Mouse (Mus musculus): Measurements from ENCODE around the gene Galntl6.

Galntl6 gene

DNA sequence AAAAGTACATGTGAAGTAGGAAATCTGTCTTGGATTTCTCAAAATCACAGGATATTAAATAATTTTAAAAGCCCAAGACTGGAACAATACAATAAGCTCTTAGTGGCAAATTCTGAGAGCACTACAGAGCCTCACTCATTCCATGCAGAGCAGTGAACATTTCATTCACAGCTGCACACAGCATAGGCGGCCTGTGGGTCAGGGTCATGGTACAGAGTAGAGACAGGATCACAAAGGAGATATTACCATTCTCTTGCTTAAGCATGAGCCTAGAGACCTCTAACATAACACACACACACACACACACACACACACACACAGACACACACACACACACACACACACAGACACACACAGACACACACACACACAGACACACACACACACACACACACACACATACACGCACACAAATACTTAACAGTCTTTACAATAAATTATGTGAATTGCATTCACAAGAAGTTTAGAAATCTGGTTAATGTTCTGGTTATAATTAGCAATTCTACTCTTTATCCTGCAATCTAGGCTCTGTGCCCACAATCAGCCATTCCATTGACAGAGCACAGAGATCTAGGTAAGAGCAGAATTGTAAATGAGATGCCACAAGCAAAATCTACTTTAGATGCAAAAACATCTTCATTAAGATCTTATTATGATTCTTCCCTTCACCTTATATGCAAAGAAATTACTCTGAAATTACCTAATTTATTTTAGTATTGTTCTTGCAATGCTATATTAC, 653.7 kb downstream of the Galntl6 start:
- DNase-seq (ENCODE audit: low spot score in 2 of 2) = no peak

DNA sequence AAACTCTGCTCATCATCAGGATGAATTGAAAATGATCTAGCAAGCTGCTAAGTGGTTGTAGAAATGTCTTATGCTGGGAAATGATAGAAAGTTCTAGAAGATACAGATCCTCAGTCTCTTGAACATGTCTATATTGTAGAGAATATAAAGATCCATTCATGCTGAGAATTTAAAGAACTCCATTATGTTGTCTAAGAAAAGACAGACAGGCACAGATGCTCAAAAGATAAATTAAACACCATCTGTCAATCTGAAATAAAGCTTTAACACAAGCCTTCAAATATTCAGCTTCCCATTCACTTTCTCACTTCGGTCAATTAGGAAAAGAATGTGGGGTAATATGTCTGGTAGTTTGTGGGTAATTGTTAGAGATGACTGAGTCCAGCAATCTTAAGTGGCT, 658.8 kb downstream of the Galntl6 start:
- no peak for DNase-seq (ENCODE audit: low spot score in 2 of 2)

DNA sequence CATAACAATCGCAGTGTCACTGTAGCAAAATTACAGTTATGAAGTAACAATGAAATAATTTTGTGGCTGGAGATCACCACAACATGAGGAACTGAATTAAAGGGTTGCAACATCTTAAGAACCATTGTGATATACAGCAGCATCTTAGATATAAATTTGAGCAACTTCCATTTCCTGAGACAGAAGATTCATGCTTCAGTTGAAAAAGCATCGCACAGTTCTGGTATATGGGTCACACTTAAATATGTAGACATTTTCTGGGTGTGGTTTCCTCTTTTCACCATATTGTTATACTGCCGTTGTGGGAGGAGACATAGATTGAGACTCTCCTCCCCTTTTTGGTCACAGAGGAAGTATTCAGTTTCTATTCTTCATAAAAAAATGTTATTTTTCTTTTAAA, 667.6 kb downstream of the Galntl6 start:
- DNase-seq (ENCODE audit: low spot score in 2 of 2) = no peak

DNA sequence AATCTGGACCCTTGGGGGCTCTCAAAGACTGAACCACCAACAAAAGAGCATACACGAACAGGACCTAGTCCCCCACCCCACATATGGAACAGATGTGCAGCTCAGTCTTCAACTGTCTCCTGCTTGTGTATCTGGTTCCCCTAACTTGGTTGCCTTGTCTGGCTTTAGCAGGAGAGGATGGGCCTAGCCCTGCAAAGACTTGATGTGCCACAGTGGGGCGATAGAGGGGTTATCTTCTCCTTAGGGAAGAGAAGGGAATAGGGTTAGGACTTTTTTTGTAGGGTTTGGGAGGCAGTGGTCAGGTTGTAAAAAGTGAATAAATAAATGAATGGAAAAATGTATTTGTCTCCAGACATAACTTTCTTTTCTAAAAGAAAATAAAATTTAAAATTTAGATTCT, 678.2 kb downstream of the Galntl6 start:
- DNase-seq (ENCODE audit: low spot score in 2 of 2) = no peak

DNA sequence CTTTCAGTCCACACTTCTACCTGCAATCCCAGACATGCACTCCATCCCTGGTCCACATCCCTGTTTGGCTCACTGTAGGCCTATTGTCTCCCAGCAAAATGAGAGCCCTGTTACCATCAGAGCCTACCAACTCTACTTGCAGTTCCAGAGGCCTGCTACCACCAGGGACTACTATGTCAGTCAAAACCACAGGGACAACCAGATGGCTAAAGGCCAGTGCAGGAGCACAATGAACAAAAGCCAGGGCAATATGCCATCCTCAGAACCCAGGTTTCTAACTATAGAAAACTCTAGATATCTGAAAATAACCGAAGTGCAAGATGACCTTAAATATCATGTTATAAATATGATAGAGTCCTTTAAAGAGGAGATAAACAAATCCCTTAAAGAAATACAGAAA, 683.7 kb downstream of the Galntl6 start:
- no peak for DNase-seq (ENCODE audit: low spot score in 2 of 2)

DNA sequence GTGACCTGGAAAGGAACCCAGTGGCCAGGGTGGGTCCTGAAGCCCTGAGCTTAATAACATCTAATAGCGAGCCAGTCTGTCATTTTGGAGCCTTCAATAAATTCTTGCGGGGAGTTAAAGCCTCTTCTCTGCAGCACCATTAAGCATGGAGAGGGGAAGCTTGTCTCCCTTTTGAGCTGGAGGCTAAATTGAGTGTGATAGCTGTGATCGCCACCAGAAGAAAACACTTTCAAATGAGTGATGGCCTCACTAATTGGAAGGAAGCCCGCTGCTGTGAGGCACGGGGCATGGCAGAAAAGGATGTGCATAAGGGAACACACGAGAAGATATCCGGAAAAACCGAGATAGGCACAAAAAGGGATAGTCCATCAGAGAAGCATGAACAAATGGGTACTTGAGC, 694.6 kb downstream of the Galntl6 start:
- no peak for DNase-seq (ENCODE audit: low spot score in 2 of 2)

DNA sequence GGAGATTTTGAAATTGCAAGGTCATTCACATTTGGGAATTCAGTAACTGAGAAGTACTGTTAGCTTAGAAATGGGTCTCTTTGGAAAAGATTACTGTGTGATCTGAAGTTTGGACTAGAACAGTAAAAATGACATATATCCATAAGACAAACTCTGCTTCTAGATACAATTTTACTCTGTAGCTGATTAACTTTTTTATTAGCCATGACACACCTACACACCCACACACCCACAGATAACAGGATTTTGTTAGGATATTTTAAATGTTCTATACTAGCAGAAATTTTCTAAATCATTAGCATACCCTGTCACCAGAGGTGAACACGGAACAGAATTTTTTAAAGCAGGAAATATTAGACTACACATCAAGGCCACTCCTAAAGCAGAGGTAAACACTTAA, 722.7 kb downstream of the Galntl6 start:
- DNase-seq (ENCODE audit: low spot score in 2 of 2) = no peak

DNA sequence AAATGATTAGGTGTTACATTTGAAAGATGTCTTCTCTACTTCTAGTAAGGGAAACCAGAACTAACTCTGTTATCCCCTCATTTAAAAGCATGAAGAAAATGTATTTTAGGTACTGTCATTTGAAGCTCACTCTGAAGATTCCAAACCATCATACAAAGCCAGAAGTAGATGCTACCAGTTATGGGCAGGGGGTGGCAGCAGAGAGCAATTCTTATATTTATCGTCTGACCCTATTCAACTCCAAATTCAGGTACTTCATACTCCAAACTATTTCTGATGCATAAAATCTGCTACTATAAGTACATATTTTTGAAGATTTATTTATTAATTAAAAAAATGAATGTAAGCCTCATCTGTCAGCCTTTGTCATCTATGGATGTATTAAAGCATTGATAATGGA, 765.5 kb downstream of the Galntl6 start:
- DNase-seq (ENCODE audit: low spot score in 2 of 2) = peak; percentile 20 to 35

DNA sequence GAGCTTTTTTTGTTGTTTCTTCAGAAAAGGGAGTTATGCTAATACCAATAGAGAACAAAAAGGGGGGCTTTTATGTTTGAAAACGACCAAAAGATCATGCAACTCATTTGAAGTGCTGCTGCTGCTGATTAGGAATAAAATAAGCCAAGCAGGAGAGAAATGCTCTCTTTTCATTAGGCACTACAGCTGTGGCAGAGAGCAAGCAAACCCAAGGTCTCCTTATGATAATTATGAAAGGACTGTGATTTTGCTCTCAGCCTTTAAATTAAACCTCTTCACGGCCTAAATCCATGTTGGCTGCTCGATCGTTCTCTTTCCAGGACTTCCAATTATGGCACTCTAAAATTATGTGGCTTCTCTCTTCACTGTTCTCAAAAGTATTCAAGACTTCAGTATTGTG, 825.7 kb downstream of the Galntl6 start:
- no peak for DNase-seq (ENCODE audit: low spot score in 2 of 2)

DNA sequence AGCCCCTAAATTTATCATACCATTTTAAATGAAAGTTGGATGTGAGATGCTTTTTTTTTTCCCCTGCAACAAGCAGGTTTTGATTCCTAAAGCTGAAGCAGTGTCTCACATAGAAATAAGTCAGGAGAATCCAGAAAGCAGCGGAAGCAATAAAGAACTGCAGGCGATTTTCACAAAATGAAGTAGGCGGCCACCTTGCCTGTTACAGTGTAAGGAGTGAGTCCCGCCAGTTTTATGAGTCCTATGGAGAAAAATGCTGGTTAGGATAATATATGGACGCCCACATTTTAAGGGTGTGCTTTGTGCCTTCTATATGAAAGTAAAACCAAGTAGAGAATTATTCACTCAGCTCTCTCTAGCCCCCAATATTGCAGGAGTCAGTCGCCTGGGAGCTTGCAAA, 827.5 kb downstream of the Galntl6 start:
- no peak for DNase-seq (ENCODE audit: low spot score in 2 of 2)

DNA sequence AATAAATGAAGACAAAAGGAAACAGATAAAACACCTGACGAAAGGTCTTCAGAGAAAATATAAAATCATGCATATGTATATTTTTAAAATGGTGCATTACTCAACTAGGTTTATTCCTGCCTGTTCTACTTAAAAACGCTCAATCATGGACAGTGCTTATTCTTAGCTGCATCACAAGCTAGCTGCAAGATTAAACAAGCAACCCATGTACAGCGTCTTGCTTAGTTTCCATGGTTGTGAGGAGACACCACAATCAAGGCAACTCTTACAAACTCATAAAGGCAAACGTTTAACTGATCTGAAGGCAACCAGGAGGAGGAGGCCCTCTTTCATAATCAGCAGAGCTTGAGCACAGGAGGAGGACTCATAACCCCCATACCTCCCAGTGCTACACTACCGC, 830.7 kb downstream of the Galntl6 start:
- DNase-seq (ENCODE audit: low spot score in 2 of 2) = no peak

DNA sequence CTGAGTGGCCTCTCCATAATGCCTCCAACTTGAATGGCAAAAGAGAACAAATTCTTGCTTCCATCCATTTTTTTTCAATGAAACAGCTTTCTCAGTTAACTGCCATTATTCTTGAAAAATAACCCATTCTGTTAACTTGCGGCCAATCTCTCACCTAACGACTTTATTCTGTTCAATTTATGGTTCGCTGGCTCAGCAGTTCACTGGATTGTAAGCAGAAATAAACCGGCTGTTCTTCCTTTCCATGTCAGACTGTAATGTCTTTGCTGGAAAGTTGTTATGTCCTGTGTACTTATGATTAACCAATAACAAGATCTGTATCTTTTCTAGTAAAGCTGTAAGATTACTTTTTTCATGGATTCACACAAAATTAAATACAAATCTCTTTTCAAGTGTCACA, 837.8 kb downstream of the Galntl6 start:
- DNase-seq (ENCODE audit: low spot score in 2 of 2) = no peak

DNA sequence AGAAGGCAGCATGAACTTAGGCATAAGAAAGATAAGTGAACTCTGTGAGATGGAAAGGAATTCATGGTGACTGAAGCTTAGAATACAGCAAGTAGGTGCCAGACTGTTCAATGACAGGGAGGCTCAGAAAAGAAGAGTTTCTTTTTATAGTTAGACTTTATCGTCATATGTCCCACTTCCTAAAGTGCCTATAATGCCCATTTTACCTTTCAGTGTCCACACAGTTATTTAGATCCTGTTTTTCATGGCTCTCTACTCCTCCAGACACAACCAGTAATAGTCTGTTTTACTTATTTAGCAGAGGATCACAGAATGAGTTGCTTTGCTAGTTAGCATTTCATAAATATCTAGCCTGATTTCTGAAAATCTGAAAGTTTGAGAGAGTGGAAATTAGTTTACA, 838.7 kb downstream of the Galntl6 start:
- no peak for DNase-seq (ENCODE audit: low spot score in 2 of 2)

DNA sequence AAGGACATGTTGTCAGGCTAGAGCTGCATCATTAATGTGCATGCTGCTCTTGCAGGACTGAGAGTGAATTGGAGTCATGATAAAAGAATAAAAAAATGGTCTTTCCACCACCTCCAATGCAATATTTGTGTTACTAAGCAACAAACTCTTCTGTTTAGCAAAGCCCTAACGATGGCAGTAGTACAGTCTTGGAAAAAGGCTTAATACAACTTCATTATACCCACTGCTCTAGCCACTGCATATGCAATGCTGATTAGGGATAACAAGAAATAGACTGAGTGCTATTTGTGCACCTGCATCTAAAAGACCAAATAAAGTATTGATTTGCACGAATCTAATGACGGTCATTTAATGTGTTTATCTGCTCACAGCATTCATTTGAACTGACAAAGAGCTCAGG, 880.2 kb downstream of the Galntl6 start:
- DNase-seq (ENCODE audit: low spot score in 2 of 2) = no peak

DNA sequence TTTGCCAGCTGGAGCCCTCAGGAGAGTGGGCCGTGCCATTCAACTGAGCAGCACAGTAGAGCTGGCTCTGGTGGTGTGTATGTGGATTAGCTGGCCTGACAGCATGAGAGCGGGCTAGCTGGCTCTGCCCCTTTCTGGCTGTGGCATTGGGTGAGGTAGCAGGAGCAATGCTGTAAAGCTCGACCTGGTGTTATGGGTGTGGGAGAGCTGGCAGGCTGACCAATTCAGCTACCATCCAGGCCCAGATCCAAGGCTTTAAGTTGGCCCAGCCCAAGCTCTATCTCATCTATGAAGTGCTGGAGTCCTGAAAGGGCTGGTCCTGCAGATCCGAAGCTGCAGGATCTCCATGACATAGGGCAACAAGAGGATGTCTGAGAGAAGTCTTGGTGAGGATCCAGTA, 886.9 kb downstream of the Galntl6 start:
- no peak for DNase-seq (ENCODE audit: low spot score in 2 of 2)

DNA sequence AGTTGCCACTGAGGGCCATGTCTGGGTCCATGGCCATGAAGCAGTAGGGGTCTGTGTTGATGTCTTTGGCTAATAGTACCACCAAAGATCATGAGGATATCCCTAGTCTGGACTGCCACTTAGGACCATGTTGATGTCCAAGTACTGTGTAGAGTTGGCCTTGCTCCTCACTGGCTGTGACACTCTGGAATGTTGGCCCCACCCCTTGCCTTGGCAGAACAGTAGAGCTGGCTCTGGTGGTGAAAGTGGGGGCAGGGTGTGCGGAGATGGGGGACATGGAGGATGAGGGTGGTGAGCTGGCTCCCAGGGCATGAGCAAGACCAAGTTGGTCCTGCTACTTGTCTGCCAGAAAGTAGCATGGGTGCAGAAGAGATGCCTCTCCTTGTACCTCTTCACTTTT, 887.3 kb downstream of the Galntl6 start:
- DNase-seq (ENCODE audit: low spot score in 2 of 2) = no peak

DNA sequence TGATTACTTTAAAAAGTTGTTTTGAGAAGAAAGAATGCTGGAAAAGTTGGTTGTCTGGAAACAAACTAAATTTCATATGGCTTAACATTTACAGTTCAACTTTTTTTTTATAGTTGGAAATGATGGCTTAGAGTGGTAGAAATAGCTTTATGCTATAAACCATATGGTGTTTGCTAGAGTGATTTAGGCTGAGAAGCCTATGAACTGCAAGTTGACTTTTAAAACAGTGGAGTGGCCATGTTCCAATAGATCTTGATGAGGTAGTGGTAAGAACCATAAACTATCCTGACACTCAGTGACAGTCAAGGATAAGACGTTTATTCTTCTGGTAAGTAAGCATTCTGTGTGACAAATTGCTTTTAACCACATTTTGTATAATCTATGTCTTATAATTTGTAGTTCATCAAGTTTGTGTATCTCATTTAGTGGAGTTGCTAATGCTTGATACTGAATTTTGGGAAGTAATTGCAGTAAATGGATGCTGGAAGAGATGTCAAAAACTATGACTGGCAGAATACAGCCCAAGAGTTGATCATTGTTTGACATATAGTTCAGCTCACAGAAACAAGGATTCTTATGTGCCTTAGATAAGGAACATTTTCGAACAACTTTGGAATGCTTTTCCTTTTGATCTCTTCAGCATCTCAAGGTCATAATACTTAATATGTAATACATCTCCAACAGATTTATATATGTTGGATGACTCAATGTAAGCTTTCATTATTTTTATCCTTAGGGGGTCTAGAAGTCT, 888.8 kb downstream of the Galntl6 start:
- DNase-seq (ENCODE audit: low spot score in 2 of 2) = no peak

DNA sequence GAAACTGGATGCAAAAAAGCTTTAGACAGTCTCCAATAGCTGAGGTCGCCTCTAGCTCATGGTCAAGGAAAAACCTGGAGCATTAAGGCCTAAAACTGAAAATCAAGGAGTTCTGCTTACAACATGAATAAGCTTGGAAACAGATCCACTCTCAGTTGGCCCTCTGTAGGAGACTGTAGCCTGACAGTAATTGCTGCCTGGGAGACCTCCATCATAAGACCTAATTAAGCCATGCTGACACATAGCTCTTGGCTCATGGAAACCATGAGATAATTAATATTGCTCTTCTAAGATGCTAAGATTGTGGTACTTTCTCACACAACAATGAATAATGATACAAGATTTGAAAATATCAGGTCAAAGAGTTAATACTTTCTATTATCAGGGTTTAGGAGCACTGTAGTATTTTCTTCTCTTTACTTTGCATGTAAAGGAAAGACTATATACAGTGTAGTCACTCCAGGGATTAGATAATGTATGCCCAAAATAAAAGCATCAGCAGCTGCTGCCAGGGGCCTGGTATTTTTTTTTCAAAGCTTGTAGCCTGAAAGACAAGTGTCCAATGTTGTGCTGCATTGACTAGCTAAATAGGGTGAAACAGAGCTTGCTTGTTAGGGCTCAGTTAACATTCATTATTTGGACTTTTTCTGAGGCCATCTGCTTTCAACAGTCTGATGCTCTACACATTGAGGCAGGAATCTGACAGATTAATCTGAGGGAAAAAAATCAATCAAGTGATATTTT, 922.8 kb downstream of the Galntl6 start:
- no peak for DNase-seq (ENCODE audit: low spot score in 2 of 2)

DNA sequence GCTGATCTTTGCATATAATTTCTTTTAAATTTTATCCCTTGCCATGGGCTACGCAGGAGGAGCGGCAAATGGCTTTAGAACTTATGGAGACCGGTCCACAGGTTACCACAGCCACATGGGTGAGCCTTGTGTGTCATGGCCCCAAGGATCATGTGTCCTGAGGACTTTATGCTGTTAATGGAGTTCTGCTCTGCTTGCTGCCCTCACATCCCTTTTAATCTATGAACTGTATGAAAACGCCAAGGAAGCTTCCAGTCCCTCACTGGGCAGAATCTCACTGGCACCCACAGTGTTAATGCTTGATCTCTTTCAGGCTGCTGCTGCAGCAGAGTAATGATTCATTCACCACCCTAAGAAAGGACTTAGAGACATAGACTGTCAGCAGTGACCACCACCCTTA, 935.1 kb downstream of the Galntl6 start:
- DNase-seq (ENCODE audit: low spot score in 2 of 2) = no peak

DNA sequence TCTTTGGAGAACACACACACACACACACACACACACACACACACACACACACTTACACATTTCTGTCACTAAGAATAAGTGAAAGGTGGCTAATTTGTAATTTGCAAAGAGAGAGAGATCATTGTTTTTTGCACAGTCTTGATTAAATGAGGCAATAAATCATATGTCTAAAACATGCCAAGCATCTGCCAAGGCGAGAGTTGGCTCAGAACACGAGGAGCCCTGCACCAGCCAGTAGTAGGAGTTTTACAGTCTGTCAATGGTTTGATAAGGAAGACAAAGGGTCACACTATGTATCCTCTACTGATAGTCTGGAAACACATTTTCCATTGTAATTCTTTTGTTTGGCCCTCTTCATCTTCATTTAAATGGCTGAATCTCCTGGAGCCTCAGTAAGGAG, 938.3 kb downstream of the Galntl6 start:
- no peak for DNase-seq (ENCODE audit: low spot score in 2 of 2)

DNA sequence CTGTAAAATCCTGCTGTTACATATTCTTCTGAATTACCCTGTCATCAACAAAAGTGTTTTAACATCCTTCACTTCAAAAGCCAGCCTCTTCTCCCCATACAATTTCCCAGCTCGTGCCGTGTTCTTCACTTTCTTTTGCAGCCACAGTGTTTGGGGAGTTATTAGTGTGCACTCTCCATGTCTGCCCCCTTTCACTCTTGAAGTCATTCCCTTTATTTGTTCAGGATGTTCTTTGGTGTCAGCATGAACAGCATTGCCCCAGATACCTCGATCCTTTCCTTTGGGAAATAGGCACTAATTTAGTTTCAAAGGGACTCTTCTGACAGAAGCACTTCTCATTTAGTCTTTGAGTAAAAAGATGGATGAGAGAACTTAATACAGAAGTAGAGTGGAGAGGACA, 939.6 kb downstream of the Galntl6 start:
- no peak for DNase-seq (ENCODE audit: low spot score in 2 of 2)

DNA sequence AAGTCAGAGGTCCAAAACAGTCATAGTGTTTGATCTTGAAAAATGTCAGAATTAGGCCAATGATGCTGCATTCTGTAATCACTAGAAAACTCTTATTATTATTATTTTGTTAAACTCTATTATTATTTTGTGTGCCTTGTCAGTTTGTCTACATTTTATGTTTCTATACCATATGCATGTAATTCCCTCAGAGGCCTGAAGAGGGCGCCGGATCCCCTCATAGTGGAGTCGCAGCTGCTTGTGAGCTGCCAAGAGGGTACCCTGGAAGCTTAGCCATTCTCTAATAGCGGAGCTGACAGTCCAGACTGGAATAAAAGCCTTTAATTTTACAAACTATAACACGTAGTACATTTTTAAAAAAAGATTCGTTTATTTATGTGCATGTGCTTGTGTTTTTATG, 945.8 kb downstream of the Galntl6 start:
- DNase-seq (ENCODE audit: low spot score in 2 of 2) = peak in 1 of 2 experiments; percentile 25

DNA sequence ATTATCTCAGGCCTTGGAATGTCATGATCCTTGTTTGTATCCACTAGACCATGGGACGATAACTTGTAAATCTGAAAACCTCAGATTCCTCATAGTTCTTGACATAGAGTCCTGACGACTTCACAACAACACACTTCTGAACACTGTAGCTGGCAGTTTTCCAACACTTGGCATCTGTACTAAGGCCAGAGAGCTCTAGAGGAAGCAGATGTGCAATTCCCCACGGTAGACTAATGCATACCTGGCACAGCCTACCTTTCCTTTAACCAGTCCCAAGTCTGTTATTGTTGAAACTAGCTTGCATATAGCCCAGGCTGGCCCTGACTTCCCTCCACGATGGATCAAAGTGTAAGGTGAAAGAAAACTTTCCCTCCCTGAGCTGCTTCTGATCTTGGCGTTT, 946.9 kb downstream of the Galntl6 start:
- DNase-seq (ENCODE audit: low spot score in 2 of 2) = no peak

Data from frontal cortex, postnatal 10 days (tissue).